In genomic region chr7:109579585-109580307, GRCm38 (mm10) we compare ENCODE assay signal across 10 mouse cellular contexts.
A peak's percentile ranks its signal among the peaks of the same experiment; 100 is the strongest.
DNase-seq lines count a peak whose midpoint lies in the region; ATAC-seq and TF ChIP-seq lines count a peak whose summit lies in the region.
"Had no signal": no experiment of that assay in that cellular context is flagged by ENCODE, and none has a peak within 500 bp of the region (broad histone marks: within the 10 kb centered on the region; RNA-seq: fewer than 3 reads in every experiment).

No protein-coding gene starts in this region.

- H3K36me3 ChIP-seq in heart, embryonic 10.5 days = no peaks in the 10 kb centered on the region
- no peaks in the 10 kb centered on the region for H3K36me3 ChIP-seq in forebrain, postnatal 0 days (ENCODE audit: insufficient read depth)
- H3K36me3 ChIP-seq in midbrain, embryonic 13.5 days = no peaks in the 10 kb centered on the region

- no peak for TF ChIP-seq CTCF in forebrain, postnatal 0 days (IDR thresholded peaks at IDR 0.05; ENCODE audit: low read depth)

- WGBS in heart, embryonic 10.5 days = 76% methylated on average over 6 of the region's 6 CpGs
- 33% methylated on average over 6 of the region's 6 CpGs for WGBS in forebrain, postnatal 0 days
- WGBS in midbrain, embryonic 13.5 days = 36% methylated on average over 6 of the region's 6 CpGs

- H3K9ac ChIP-seq in forebrain, postnatal 0 days = no peak overlapping the region
- no peak overlapping the region for H3K9ac ChIP-seq in midbrain, embryonic 13.5 days (replicated peaks)

- H3K9me3 ChIP-seq in heart, embryonic 10.5 days = no peaks in the 10 kb centered on the region
- no peaks in the 10 kb centered on the region for H3K9me3 ChIP-seq in forebrain, postnatal 0 days (ENCODE audit: low read length)
- H3K9me3 ChIP-seq in midbrain, embryonic 13.5 days = no peaks in the 10 kb centered on the region

- H3K4me3 ChIP-seq in heart, embryonic 10.5 days = no peak overlapping the region
- no peak overlapping the region for H3K4me3 ChIP-seq in brown adipose tissue, adult 24 weeks (ENCODE audit: insufficient read depth, low read depth, low read length)
- no peak overlapping the region for H3K4me3 ChIP-seq in forebrain, postnatal 0 days (ENCODE audit: low read depth, low read length)
- no peak overlapping the region for H3K4me3 ChIP-seq in midbrain, embryonic 13.5 days (replicated peaks)

- peak; percentile 44; the same call in 1 of the 2 replicates for ATAC-seq in forebrain, postnatal 0 days
- ATAC-seq in midbrain, embryonic 13.5 days = peak; percentile 93
- no peak for ATAC-seq in inflammation-experienced regulatory T-cells, adult 6 months
- ATAC-seq: activated CD4-positive, CD25-positive, alpha-beta regulatory T cell, adult 4 months had no signal

- no peak overlapping the region for H3K4me2 ChIP-seq in forebrain, postnatal 0 days (ENCODE audit: low read depth)
- no peak overlapping the region for H3K4me2 ChIP-seq in midbrain, embryonic 13.5 days (replicated peaks)

- peaks cover 53% of the 10 kb centered on the region for H3K4me1 ChIP-seq in heart, embryonic 10.5 days
- peaks cover 40% of the 10 kb centered on the region for H3K4me1 ChIP-seq in brown adipose tissue, adult 24 weeks (ENCODE audit: control insufficient read depth, insufficient read depth, insufficient read length, low read length)
- H3K4me1 ChIP-seq in forebrain, postnatal 0 days (ENCODE audit: insufficient read depth) = 0 out of 2 replicates have a peak, but pooled peaks cover 6% of the 10 kb centered on the region
- peaks cover 44% of the 10 kb centered on the region for H3K4me1 ChIP-seq in midbrain, embryonic 13.5 days (replicated peaks)

- intact Hi-C loops in heart, postnatal 25 days (cut with DNase I) = no loop called here

- H3K27me3 ChIP-seq in heart, embryonic 10.5 days (ENCODE audit: insufficient read depth, poor library complexity, severe bottlenecking) = no peaks in the 10 kb centered on the region
- H3K27me3 ChIP-seq in forebrain, postnatal 0 days (ENCODE audit: insufficient read depth, low read length) = no peaks in the 10 kb centered on the region
- no peaks in the 10 kb centered on the region for H3K27me3 ChIP-seq in midbrain, embryonic 13.5 days

- H3K27ac ChIP-seq in heart, embryonic 10.5 days = peak overlapping the region; percentile 67
- peak overlapping the region; percentile 40 for H3K27ac ChIP-seq in brown adipose tissue, adult 24 weeks (replicated peaks; ENCODE audit: low read depth, low read length)
- no peak overlapping the region for H3K27ac ChIP-seq in forebrain, postnatal 0 days (ENCODE audit: low read depth, low read length)
- peak overlapping the region; percentile 66 for H3K27ac ChIP-seq in midbrain, embryonic 13.5 days

- no peak for DNase-seq in heart, embryonic 10.5 days (ENCODE audit: low spot score)
- DNase-seq in heart, postnatal 25 days (ENCODE audit: low spot score) = no peak
- DNase-seq in forebrain, postnatal 0 days = peak; percentile 13
- no peak for DNase-seq in layer of hippocampus, adult 11-12 months (ENCODE audit: low spot score)
- no peak for DNase-seq in layer of hippocampus, adult 18-20 months (ENCODE audit: low spot score in 2 of 2)
- DNase-seq: B cell, adult 2 months had no signal
